Mouse (Mus musculus): ENCODE results near the gene H2-T3. TPM values are rescaled to one million over a fixed set of nuclear protein-coding genes. Genes with fewer than 3 reads are reported as not detected.
"Not testable (repeated sequence)": the region's sequence is repeated elsewhere in the genome, so short reads cannot be mapped to it uniquely, and the experiment has no call there.

H2-T3 gene
- total RNA-seq, 2 experiments from 2014 or later = not detected

DNA sequence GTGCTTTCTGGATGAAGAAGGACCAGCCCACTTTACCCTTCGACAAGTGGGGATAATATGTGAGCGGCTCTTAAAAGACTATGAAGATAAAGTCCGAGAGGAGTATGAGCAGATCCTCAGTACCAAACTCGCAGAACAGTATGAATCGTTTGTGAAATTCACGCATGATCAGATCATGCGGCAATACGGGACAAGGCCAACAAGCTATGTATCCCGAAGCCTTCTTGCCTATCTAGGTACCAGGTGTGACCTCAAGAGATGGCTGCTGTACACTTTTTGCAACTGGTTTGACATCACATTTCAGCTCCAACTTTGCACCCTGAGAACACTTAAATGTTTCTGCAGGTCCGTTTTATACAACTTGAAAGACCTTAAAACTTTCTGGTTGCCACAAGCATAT lies 10.6 kb downstream of the H2-T3 start:
- DNase-seq (ENCODE audit: low spot score in 2 of 2) = not testable (repeated sequence)

DNA sequence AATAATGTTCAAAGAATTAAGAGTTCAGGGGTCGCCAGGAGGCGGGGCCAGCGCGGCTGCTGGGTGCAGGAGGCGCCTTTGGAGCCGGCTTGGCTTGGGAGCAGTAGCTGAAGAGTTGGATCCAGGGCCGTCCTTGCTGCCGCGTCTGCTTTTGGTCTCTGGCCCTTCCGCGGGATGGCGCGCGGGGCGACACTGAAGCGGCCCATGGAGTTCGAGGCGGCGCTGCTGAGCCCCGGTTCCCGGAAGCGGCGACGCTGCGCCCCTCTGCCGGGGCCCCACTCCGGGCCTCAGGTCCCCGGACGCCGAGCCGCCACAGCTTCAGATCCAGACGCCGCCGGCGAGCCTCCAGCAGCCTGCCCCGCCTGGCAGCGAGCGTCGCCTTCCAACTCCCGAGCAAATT lies 11.1 kb downstream of the H2-T3 start:
- DNase-seq (ENCODE audit: low spot score in 2 of 2) = not testable (repeated sequence)

DNA sequence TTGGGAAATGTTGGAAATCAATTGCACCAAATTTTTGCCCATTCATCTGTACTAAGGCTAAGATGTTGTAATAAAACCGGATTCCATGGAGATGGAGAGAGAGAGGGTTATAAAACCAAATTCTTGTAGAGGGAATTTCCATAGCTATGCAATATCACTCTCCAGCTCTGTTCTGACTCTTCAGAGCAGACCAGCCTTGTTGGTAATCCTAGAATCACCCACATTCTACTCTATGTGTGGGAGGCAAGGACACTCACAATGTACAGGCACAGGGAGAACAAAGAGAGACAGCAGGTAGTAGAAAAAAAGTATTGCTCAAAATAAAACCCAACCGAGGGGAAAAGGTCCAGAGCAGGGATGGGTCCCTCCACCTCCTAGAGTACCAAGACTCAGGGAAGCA lies 14.0 kb downstream of the H2-T3 start:
- not testable (repeated sequence) for DNase-seq (ENCODE audit: low spot score in 2 of 2)

DNA sequence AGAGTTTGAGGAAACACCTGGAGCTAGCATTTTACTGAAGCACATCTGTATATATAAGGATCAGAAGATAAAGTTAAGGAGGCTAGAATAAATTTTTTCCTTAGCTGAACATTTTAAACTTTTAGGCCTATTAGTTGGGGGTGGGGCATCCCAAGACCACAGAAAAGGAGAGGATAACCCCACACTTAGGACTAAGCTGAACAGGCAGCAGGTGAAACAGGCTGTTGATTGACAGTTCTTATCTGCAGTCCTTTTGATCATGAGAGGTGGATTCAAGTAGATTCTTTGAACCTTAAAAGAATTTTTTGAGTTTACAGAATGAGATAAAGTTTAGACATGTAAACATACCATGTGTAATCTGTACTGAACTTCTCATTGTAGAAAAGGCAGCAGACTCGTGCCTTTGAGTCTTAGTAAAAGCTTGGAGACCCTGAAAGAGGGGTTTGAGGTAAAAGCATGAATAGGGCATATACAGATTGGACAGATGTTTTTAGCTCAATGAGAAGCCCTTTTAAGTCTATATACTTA lies 19.7 kb downstream of the H2-T3 start:
- DNase-seq (ENCODE audit: low spot score in 2 of 2) = no peak

DNA sequence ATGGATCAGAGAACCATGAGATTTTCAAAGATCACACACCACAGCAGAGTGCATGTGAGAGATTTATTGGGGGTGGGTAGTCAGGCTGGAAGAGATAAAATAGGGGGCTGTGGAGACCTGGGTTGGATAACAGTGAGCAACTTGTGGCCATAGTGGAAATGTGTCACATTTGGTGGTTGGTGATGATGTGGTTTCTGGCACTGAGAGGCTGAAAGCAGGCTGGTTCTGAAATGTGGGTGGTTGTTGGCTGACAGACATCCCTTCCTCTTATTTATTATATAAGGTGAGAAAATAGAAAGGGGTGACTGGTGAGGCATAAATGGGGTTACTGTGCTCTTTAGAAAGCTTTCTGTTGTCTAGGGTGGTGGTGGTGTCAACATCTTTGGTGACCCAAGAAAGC lies 20.3 kb downstream of the H2-T3 start:
- DNase-seq (ENCODE audit: low spot score in 2 of 2) = no peak

DNA sequence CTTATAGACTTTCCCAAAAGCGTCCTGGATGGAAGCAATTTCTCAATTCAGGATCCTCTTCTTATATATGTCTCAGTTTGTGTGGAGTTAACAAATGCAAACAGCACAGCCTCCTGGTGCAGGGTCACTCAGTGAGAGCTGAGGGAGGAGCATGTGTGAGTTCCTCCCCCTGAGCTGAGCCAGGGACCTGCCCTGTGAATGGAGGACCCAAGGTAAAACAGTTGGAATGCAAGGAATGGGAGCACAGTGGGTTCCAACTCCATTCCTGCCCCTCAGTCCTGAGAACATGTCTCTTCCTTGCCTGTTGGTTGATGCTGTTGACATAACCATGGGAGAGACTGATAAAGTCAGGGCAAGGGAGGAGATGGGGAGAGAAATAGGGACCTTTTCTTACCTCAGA lies 21.0 kb downstream of the H2-T3 start:
- not testable (repeated sequence) for DNase-seq (ENCODE audit: low spot score in 2 of 2)

DNA sequence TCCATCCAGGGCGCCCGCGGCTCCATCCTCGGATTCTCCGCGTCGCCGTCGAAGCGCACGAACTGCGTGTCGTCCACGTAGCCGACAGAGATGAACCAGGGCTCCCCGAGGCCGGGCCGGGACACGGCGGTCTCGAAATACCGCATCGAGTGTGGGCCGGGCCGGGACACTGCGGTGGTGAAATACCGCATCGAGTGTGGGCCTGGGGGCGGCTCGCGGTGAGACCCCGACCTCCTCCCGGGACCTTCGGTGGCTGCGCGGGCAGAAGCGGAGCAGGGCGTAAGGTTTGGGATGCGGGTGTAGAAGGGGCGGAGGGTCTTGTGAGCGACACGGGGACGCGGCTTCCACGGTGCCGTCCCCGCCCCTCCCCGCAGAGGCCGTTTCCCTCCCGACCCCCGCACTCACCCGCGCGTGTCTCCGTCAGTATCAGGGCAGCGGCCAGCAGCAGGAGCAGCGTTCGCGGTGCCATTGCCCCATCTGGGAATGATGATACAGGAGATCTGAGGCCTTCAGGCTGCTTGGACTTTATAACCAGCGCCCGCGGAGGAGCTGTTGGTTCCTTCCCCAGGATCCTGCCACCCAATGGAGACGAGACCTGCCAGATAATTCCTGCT lies 21.9 kb downstream of the H2-T3 start, which contains the start of gene Gm8909:
TSS of gene Gm8909 (minus strand) at position 499 of the 614 bp plus-strand sequence.
- DNase-seq (ENCODE audit: low spot score in 2 of 2) = no peak

DNA sequence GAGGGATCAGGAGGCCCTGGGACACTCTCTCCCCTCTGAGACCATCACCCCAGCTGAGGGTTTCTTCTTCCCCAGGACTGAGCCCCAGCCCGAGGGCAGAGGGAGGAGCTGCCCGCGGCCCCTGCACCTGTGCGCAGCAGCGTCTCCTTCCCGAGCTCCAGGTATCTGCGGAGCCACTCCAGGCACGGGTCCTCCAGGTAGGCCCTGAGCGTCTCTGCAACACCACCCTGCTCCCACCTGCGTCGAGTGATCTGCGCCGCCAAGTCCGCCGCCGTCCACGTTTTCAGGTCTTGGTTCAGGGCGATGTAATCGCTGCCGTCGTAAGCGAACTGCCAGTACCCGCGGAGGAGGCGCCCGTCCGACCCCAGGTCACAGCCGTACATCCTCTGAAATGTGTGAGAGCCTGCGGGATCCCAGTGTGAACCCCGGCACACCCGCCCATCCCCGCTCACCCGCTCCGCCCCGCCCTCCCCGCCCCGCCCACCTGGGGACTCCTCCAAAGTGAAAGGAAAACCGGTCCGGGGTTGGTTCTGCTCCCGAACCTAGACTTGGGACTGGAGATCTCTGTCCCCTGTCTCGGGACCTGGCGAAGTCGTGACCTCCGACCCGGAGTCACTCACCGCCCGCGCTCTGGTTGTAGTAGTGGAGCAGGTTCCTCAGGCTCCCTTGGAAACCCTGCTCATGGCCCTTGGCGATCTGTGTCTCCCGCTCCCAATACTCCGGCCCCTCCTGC lies 22.6 kb downstream of the H2-T3 start:
- DNase-seq (ENCODE audit: low spot score in 2 of 2) = no peak

DNA sequence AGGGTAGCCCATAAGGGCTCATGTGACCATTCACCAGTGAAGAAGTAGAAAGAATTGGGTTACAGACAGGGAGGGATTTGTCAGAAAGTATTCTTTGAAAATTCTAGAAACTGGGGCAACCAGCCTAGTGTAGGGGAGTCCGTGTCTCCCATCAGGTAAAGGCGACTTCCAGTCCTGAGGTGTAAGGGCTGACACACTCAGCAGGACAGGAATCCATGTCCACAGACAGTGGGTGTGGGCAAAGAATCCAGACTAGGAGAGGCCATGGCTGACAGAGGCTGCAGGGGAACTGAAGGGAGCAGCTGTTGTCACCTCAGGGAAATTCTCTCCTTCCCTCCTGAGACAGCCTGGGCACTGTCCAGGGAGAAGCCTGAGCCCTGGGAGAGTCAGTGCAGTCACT lies 23.2 kb downstream of the H2-T3 start:
- not testable (repeated sequence) for DNase-seq (ENCODE audit: low spot score in 2 of 2)

DNA sequence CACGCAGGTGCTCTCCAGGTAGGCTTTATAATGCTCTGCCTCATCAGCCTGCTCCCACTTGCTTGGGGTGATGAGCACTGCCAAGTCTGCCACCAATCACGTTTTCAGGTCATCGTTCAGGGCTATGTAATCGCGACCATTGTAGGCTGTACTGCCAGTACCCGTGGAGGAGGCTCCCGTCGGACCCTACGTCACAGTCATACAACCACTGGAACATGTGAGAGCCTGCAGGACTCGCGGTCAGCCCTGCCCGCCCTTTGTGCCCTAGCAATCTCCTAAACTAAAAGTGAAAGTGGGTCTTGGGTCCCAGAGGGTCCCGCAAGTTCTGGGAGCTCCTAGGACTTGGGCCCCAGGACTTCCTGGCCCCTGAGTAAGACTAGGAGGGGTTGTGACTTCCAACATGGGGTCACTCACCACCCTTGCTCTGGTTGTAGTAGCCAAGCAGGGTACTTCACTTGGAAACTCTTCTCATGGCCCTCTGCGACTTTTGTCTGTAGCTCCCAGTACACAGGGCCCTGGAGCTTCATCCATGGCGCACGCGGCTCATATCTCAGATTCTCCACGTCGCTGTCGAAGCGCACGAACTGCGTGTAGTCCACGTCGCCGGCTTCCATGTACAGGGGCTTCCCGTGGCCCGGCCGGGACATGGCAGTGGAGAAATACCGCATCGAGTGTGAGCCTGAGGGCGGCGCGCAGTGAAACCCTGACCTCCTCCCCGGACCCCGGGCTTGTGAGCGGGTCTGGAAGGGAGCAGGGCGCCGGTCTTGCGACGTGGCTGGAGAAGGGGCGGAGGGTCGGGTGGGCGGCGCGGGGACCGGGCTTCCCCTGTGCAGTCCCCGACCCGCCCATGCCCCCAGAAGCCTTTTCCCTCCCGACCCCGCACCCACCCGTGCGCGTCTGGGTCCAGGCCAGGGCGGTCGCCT lies 28.7 kb downstream of the H2-T3 start:
- no peak for DNase-seq (ENCODE audit: low spot score in 2 of 2)

DNA sequence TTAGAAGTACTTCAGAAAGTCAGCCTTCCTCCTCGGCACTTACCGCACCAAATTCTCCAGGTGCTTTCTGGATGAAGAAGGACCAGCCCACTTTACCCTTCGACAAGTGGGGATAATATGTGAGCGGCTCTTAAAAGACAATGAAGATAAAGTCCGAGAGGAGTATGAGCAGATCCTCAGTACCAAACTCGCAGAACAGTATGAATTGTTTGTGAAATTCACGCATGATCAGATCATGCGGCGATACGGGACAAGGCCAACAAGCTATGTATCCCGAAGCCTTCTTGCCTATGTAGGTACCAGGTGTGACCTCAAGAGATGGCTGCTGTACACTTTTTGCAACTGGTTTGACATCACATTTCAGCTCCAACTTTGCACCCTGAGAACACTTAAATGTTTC lies 31.8 kb downstream of the H2-T3 start:
- not testable (repeated sequence) for DNase-seq (ENCODE audit: low spot score in 2 of 2)

DNA sequence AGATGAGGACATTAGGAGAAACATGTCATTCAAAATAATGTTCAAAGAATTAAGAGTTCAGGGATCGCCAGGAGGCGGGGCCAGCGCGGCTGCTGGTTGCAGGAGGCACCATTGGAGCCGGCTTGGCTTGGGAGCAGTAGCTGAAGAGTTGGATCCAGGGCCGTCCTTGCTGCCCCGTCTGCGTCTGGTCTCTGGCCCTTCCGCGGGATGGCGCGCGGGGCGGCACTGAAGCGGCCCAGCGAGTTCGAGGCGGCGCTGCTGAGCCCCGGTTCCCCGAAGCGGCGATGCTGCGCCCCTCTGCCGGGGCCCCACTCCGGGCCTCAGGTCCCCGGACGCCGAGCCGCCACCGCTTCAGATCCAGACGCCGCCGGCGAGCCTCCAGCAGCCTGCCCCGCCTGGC lies 32.3 kb downstream of the H2-T3 start:
- not testable (repeated sequence) for DNase-seq (ENCODE audit: low spot score in 2 of 2)

DNA sequence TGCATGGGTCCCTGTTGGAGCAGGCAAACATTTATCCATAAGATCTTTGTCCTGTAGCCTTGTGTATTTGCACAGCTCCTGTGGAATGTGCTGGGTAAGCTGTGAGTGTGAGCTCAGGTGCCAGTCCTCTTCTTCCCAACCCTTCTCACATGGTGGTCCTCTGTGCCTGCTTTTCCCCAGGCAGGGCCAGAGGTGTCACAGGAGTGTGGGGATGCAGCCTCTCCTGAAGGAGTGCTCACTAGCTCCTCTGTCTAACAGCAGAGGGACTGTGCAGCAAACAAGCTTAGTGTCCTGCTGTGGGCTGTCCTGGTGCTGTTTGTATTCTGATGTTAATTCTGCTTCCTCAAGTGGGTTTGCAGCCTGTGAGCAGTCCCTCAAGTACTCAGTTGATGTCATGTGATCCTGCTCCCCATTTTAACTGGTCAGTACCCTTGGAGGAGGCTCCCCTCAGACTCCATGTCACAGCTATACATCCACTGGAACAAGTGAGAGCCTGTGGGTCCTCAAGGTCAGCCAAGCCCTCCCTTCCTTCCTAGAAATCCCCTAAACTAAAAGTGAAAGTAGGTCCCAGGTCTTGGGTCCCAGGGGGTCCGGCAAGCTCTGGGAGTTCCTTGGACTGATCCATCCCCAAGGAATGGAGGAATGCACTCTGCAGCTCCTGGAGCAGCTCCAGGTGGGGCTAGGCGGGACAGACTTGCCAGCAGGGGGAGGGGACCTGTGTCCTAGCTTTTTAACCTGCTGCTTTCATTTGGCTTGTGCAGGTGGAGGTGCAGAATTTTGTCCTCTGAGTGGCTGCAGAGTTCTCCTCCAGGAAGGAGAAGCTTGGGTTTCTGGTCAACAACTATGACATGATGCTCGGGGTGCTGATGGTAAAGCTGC lies 35.6 kb downstream of the H2-T3 start:
- DNase-seq (ENCODE audit: low spot score in 2 of 2) = no peak

DNA sequence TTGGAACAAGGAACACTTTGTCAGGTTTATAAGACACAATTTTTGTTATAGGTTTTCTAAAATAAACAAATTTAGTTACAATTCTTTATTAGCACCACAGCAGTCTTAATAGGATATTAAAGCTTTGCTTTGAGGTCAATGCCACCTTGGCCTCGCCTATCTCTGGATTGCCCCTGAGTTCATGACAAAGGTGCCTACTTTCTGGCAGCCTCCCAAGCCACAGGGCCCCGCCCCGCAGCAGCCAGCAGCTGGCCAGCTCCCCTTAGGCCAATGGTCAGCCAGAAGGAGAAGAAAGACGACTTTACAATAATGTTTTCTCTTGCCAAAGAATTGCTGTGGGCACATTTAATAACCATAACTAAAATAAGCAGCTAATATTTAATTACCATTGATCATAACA lies 38.9 kb downstream of the H2-T3 start:
- not testable (repeated sequence) for DNase-seq (ENCODE audit: low spot score in 2 of 2)

DNA sequence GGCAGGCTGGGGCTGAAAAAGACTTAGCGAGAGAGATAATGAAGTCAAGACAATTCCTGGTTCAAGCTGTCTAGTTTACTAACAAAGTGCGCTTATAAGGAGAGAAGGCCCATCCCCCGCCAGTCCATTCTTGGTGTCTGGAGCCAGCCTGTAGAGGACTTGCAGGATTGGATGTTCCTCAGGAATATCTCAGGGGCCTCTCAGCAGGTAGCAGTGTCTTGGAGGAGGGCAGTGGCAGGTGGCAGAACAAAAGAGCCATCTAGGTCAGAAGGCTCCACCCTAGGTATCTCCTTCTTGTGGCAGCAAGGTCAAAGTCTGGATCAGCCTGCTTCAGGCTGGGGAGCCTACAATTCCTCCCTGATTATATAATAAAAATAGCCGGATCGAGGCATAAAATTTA lies 41.6 kb downstream of the H2-T3 start:
- not testable (repeated sequence) for DNase-seq (ENCODE audit: low spot score in 2 of 2)

DNA sequence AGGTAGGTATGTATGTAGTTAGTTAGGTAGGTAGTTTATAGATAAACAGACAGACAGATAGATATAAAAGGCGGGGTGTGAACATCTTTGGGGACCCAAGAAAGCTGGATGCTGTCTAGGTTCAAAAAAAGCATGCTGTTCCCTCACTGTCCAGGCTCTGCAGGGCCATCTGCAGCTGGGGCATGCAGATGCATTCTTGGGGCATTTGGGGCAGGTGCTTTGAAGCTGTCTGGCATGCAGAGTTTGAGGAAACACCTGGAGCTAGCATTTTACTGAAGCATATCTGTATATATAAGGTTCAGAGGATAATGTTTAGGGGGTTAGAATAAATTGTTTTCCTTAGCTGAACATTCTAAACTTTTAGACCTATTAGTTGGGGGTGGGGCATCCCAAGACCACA lies 43.1 kb downstream of the H2-T3 start:
- not testable (repeated sequence) for DNase-seq (ENCODE audit: low spot score in 2 of 2)

DNA sequence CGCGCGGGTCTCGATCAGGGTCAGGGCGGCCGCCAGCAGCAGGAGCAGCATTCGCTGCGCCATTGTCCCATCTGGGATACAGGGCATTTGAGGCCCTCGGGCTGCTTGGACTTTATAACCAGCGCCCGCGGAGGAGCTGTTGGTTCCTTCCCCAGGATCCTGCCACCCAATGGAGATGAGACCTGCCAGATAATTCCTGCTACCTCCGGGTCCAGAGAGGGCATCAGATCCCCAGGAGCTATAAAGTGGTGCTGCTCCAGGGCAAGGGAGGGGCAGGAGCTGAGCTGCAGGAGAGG lies 44.3 kb downstream of the H2-T3 start:
- not testable (repeated sequence) for DNase-seq (ENCODE audit: low spot score in 2 of 2)

DNA sequence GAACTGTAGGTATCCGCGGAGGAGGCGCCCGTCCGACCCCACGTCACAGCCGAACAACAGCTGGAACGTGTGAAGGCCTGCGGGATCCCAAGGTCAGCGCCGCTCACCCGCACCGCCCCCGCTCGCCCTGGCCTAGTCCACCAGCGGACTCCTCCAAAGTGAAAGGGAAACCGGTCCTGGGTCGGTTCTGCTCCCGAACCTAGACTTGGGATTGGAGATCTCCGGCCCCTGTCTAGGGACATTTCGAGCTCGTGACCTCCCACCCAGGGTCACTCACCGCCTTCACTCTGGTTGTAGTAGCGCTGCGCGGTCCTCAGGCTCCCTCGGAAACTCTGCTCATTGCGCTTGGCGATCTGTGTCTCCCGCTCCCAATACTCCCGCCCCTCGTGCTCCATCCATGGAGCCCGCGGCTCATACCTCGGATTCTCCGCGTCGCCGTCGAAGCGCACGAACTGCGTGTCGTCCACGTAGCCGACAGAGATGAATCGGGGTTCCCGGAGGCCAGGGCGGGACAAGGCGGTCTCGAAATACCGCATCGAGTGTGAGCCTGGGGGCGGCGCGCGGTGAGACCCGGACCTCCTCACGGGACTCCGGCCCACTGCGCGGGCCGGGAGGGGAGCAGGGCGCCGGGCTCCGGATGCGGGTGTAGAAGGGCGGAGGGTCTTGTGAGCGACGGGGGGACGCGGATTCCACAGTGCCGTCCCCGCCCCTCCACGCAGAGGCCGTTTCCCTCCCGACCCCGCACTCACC lies 44.8 kb downstream of the H2-T3 start:
- DNase-seq (ENCODE audit: low spot score in 2 of 2) = no peak

DNA sequence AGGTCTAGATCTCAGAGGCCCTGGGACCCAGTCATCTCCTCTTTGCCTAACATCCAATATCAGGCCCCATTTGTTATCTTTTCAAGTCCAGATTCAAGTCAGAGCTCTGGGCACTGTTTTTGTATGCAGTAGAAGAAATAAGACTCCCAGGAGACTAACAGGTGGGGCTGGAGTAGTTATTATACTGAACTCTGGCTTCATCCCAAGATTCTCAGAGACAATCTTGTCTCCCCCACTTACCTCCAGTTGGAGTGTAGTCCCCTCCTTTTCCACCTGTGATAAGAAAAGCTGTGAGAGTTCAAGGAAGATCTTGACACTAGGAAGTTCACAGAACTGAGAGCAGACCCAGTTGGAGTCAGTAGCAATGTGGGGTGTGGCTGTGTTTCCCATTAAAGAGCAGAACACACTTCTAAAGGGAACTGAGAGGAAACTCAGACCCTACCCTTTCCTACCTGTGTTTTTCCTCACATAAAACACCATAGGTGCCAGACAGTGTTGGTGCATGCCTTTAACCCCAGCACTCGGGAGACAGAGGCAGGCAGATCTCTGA lies 53.7 kb downstream of the H2-T3 start:
- not testable (repeated sequence) for DNase-seq (ENCODE audit: low spot score in 2 of 2)

All from layer of hippocampus, postnatal 10 days (tissue).